Mouse (Mus musculus): ENCODE measurements around the gene Tada2a. TPM values are rescaled to one million over a fixed set of nuclear protein-coding genes. Genes with fewer than 3 reads are reported as not detected.

Tada2a gene
- polyA plus RNA-seq, 1 experiment = 49.9 TPM

Other genes with a start within 250 kb of the Tada2a start
- 12.3 and 16.0 TPM in 2 replicates for gene Ddx52, start 187.5 kb downstream of the Tada2a start, polyA plus RNA-seq (2012; rRNA removed)
- 21.4 and 24.9 TPM in 2 replicates for gene Synrg, start 165.2 kb downstream of the Tada2a start, polyA plus RNA-seq (2012; rRNA removed)
- 98.1 and 121 TPM in 2 replicates for gene Dusp14, start 60.3 kb downstream of the Tada2a start, polyA plus RNA-seq (2012; rRNA removed)
- 23.0 and 26.9 TPM in 2 replicates for gene Acaca, start 72 bp upstream of the Tada2a start, polyA plus RNA-seq (2012; rRNA removed)
- not detected in 2 replicates for gene Gm11437, start 37.9 kb upstream of the Tada2a start, polyA plus RNA-seq (2012; rRNA removed)

Data from frontal cortex, adult 2 months (tissue).